Mouse (Mus musculus) midbrain, postnatal 0 days (tissue): ENCODE measurements at regions not wholly inside any gene's neighbourhood (a gene's known extent, or its start where the extent isn't known, plus 50 kb on each side); places are given as distances from the start of the nearest gene placed in this dataset.

Experiments
- ATAC-seq: fragments of 200-750 bp; cut with Nextera tagmentation; 2 replicates; pipeline ENCODE4 v1.8.0; 2017; ENCODE audit warnings: moderate number of reproducible peaks, mild to moderate bottlenecking, moderate TSS enrichment, moderate library complexity; ENCODE audit not compliant: low FRiP score
- DNase-seq: peaks from one replicate; pipeline ENCODE4 v3.0.0-alpha.2; 2015; ENCODE audit warnings: low spot score
- H3K27ac ChIP-seq: fragments of 300-500 bp; sonication (generic); 2 replicates; pipeline ENCODE4 v1.5.1; 2014; ENCODE audit warnings: low read depth, mild to moderate bottlenecking, low read length, mixed read lengths
- H3K27me3 ChIP-seq: fragments of 300-500 bp; sonication (generic); 2 replicates; pipeline ENCODE4 v1.6.1; 2014; ENCODE audit warnings: low read length, control low read depth, mixed read lengths; ENCODE audit not compliant: insufficient read depth
- H3K36me3 ChIP-seq: fragments of 300-500 bp; sonication (generic); 2 replicates; pipeline ENCODE4 v1.6.1; 2014; ENCODE audit warnings: low read length, control low read depth, mixed read lengths; ENCODE audit not compliant: insufficient read depth
- H3K4me1 ChIP-seq: fragments of 300-500 bp; sonication (generic); 2 replicates; pipeline ENCODE4 v1.6.1; 2014; ENCODE audit warnings: mild to moderate bottlenecking, control low read depth, antibody characterized with exemption, low read length, mixed read lengths; ENCODE audit not compliant: insufficient read depth
- H3K4me2 ChIP-seq: fragments of 300-500 bp; sonication (generic); 2 replicates; pipeline ENCODE4 v1.6.1; 2014; ENCODE audit warnings: low read depth, mild to moderate bottlenecking, low read length, mixed read lengths; ENCODE audit not compliant: poor library complexity, severe bottlenecking
- H3K4me3 ChIP-seq: fragments of 300-500 bp; sonication (generic); 2 replicates; pipeline ENCODE4 v1.5.1; 2014; ENCODE audit warnings: low read depth, mild to moderate bottlenecking, low read length, moderate library complexity
- H3K9ac ChIP-seq: fragments of 300-500 bp; sonication (generic); replicated peaks from 2 replicates; pipeline ENCODE4 v1.6.1; 2014; ENCODE audit warnings: mild to moderate bottlenecking, low read length, moderate library complexity, mixed read lengths; ENCODE audit not compliant: poor library complexity, severe bottlenecking
- H3K9me3 ChIP-seq: fragments of 300-500 bp; sonication (generic); 2 replicates; pipeline ENCODE4 v1.6.1; 2016; ENCODE audit warnings: low read length, control low read depth
- CTCF ChIP-seq: IDR thresholded peaks from 2 replicates; pipeline ENCODE4 v1.5.1; 2016; ENCODE audit warnings: antibody characterized with exemption, mild to moderate bottlenecking
- WGBS: fragments of 180-500 bp; shearing (Covaris S2); extraction: QIAGEN DNeasy Blood & Tissue Kit; methylation state at CpG from one replicate; pipeline ENCODE4 v1.1.7; 2014; 5-methylcytosine and 5-hydroxymethylcytosine counted together

- Histone ChIP-seq H3K4me1 (no peaks in the 10 kb centered on the region), H3K4me3 (no peak overlapping the region), H3K27me3 (no peaks in the 10 kb centered on the region), H3K4me2 (no peak overlapping the region), H3K9ac (no peak overlapping the region), H3K36me3 (no peaks in the 10 kb centered on the region), H3K9me3 (no peaks in the 10 kb centered on the region), H3K27ac (no peak overlapping the region)
- peak; percentile 12 for DNase-seq
- TF ChIP-seq CTCF: peak; percentile 68
- ATAC-seq: no peak
- 27% methylated on average over 7 of the region's 7 CpGs for WGBS
These were observed 270.3 kb downstream of the En1 start for GRCm38 (mm10) chr1:120872554-120872953.

DNA sequence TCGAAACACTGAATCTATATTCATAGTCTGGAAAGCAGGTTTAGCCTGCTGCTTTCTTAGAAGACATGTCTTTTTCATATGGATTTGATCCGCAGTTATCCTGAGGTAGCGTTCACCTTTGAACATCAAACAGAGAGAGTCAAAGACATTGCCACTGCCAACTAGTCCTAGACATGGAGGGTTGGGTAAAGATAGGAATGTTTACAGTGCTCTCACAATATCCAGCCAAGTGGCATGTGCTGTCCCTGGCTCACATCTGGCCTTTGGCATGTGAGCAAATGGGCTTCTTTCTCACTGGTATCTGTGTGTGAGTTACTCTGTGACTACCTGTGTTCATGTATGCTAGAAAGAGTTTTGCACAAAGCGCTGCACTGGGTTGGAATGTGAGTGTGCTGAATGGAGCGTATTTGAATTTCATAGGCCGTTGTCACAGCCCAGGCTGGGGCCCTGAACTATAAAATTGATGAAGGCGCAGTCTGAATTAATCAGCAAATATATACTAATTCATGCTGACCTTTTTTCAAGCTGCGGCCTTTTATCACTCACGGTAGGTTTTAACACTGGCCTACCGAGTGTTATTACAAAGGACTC, 280.8 kb downstream of the En1 start:
- TF ChIP-seq CTCF: no peak
- Histone ChIP-seq H3K9me3 (no peaks in the 10 kb centered on the region), H3K4me1 (no peaks in the 10 kb centered on the region), H3K4me3 (no peak overlapping the region), H3K27me3 (no peaks in the 10 kb centered on the region), H3K4me2 (no peak overlapping the region), H3K9ac (no peak overlapping the region), H3K36me3 (no peaks in the 10 kb centered on the region), H3K27ac (no peak overlapping the region)
- ATAC-seq (no peak), DNase-seq (no peak)
- WGBS: 55% methylated on average over 10 of the region's 10 CpGs

- Histone ChIP-seq H3K9me3 (no peaks in the 10 kb centered on the region), H3K4me3 (no peak overlapping the region), H3K4me1 (no peaks in the 10 kb centered on the region), H3K4me2 (no peak overlapping the region), H3K36me3 (no peaks in the 10 kb centered on the region), H3K9ac (no peak overlapping the region), H3K27me3 (no peaks in the 10 kb centered on the region), H3K27ac (no peak overlapping the region)
- DNase-seq (peak; percentile 82), ATAC-seq (no peak)
- WGBS: 37% methylated on average over 9 of the region's 9 CpGs
- TF ChIP-seq CTCF: no peak
These were observed 281.4 kb downstream of the En1 start for GRCm38 (mm10) chr1:120883632-120884031.

DNA sequence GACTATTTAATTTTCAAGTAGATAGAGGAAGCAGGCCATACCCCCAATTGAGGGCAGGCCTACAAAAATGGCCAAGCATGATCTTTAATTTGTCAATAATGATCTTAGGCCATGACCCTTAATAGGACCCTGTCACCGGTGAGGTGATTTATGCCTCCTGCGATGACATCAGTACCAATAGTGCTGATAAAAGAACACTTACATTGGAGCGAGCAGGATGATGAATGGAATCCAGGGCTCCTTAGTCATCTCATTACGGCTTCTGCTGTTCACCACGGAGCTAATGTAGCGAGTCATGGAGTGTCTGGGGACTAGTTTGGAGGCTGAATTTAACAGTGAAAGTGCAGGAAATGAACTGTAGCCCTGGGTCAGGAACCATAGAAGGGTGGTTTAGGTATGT, 308.6 kb downstream of the En1 start:
- Histone ChIP-seq H3K9me3 (no peaks in the 10 kb centered on the region), H3K9ac (no peak overlapping the region), H3K4me2 (no peak overlapping the region), H3K36me3 (no peaks in the 10 kb centered on the region), H3K27ac (no peak overlapping the region), H3K4me1 (no peaks in the 10 kb centered on the region), H3K27me3 (no peaks in the 10 kb centered on the region), H3K4me3 (no peak overlapping the region)
- no peak for ATAC-seq
- 84% methylated on average over 6 of the region's 6 CpGs for WGBS
- no peak for TF ChIP-seq CTCF
- DNase-seq: peak; percentile 28

DNA sequence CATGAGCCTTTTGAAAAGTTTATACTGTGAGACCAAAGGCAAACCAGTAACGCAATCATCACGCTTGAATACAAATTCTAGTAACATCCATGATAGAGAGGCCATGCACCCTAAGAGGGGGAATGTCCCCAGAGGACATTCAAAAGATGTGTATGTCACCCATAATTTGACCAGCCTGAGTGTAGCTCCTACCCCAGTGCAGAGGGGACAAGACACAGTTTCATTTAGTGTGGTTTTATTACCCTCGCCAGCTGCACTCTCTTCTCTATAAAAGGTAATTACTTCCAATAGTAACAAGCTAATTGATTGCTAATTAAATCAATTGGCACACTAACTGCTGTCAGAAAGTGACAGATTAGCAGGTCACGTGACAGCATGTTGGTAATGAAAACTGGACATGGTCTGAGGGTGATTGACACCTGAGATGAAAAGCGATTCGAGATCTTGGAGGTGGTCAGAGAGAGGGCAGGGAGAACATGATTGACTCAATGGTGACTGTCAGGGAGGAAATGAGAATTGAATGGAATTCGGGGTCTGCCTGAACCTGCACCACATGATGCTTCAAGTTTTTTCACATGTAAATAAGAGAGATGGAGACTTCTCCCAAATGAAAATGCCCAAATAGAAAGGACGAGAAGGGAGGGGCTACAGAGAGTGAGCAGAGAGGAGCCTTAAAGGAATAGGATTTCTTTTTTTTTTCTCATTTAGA, 309.9 kb downstream of the En1 start:
- Histone ChIP-seq H3K4me1 (no peaks in the 10 kb centered on the region), H3K9ac (no peak overlapping the region), H3K9me3 (no peaks in the 10 kb centered on the region), H3K27me3 (no peaks in the 10 kb centered on the region), H3K36me3 (no peaks in the 10 kb centered on the region), H3K4me3 (no peak overlapping the region), H3K4me2 (no peak overlapping the region), H3K27ac (no peak overlapping the region)
- no peak for DNase-seq
- WGBS: 36% methylated on average over 8 of the region's 8 CpGs
- no peak for ATAC-seq
- no peak for TF ChIP-seq CTCF

DNA sequence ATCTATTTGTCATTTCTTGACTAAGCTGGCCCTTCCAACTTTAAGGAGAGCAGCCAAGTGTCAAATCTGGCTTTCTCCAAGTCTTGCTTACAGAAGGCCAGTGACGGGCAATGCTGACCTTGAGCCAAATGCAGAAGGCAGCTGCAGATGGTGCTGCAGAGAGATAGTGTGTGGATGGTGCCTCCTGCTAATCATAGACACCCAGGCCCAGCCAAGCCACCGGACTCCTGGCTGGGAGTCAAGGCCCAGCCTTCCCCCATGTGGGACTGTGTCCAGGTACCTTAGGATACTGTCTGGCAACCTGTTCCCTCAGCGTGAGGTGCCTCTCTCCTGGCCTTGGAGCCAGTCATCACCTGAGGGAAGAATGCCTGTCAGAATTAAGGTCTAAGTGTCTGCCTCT, 319.3 kb downstream of the En1 start:
- Histone ChIP-seq H3K4me2 (no peak overlapping the region), H3K27me3 (no peaks in the 10 kb centered on the region), H3K27ac (no peak overlapping the region), H3K36me3 (no peaks in the 10 kb centered on the region), H3K9ac (no peak overlapping the region), H3K4me1 (no peaks in the 10 kb centered on the region), H3K9me3 (no peaks in the 10 kb centered on the region), H3K4me3 (no peak overlapping the region)
- whole genome bisulfite sequencing: 86% methylated on average over 3 of the region's 3 CpGs
- no peak for TF ChIP-seq CTCF
- DNase-seq (peak; percentile 77), ATAC-seq (no peak; the same call in 1 of the 2 replicates)
